Mouse (Mus musculus): ENCODE results near the gene Cp. TPM values are rescaled to one million over a fixed set of nuclear protein-coding genes. Genes with fewer than 3 reads are reported as not detected.
"Not testable (repeated sequence)": the region's sequence is repeated elsewhere in the genome, so short reads cannot be mapped to it uniquely, and the experiment has no call there.

Cp gene
- 7.4 and 7.6 TPM in 2 replicates for polyA plus RNA-seq (2012; rRNA removed)

DNA sequence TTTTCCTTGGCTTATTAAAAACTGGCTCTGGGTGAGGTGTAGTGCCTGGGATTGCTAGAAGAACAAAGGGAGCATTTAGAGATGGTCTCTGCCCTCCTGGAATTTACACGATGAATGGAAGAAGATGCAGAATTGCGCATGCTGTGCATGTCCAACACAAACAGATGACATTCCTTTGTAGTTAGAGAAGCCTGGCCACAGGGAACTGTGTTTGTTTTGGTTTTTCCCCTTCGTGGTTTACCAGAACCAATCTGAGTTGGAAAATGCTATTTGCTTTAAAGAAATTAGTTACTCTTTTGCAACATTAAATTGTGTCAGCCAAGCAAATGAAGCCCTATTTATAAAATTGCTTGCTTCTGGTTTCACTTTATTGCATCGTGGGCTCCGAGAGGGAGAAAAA lies at the start of gene Cp:
Cp (plus strand) TSS at position 170 of the 400 bp plus-strand sequence.
- Histone ChIP-seq H3K4me1 (ENCODE audit: control insufficient read depth, insufficient read depth, low read length) (no peaks in the 10 kb centered on the region), H3K27ac (ENCODE audit: insufficient read depth, low read length) (no peak within 1 kb of the TSS), H3K4me3 (ENCODE audit: insufficient read depth, low read length) (no peak within 1 kb of the TSS)
- TF ChIP-seq POLR2A (IDR thresholded peaks at IDR 0.05; ENCODE audit: extremely low read depth, insufficient read depth, low read length) (no peak), CTCF (IDR thresholded peaks at IDR 0.05; ENCODE audit: extremely low read depth, insufficient read depth, low read length) (no peak)

DNA sequence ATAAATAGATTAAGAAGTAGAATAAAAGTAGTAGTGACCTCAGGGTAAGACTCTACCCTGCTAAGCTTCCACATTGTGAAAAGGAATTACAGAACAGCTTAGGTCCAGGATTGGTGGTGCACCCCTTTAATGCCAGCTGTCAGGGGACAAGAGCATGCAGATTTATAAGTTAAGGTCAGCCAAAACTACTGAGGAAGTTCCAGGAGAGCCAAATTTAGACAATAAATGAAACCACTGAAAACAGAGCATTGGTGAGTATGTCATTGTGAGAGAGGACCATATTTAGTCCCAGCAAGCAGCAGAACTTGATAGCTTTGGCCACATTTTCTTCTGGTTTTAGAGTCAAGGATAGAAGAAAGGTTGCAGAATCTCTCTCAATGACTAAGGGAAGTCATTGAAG lies 8.3 kb upstream of the Cp start:
- TF ChIP-seq POLR2A (IDR thresholded peaks at IDR 0.05; ENCODE audit: extremely low read depth, insufficient read depth, low read length) = no peak
- no peak for TF ChIP-seq CTCF (IDR thresholded peaks at IDR 0.05; ENCODE audit: extremely low read depth, insufficient read depth, low read length)
- Histone ChIP-seq H3K4me1 (ENCODE audit: control insufficient read depth, insufficient read depth, low read length) (no peaks in the 10 kb centered on the region), H3K4me3 (ENCODE audit: insufficient read depth, low read length) (no peak overlapping the region), H3K27ac (ENCODE audit: insufficient read depth, low read length) (no peak overlapping the region)

DNA sequence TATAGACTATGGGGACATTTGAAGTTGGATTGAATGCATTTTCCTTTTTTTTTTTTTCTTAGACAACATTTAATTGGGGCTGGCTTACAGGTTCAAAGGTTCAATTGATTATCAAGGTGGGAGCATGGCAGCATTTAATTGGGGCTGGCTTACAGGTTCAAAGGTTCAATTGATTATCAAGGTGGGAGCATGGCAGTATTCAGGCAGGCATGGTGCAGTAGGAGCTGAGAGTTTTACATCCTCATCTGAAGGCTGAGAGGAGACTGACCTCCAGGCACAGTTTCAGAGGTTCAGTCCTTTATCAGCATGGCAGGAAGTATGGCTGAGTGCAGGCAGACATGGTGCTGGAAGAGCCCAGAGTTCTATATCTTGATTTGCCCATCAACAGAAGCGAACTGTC lies 7.5 kb upstream of the Cp start:
- not testable (repeated sequence) for H3K4me3 ChIP-seq (ENCODE audit: insufficient read depth, low read length); H3K4me1 ChIP-seq (ENCODE audit: control insufficient read depth, insufficient read depth, low read length); H3K27ac ChIP-seq (ENCODE audit: insufficient read depth, low read length)

DNA sequence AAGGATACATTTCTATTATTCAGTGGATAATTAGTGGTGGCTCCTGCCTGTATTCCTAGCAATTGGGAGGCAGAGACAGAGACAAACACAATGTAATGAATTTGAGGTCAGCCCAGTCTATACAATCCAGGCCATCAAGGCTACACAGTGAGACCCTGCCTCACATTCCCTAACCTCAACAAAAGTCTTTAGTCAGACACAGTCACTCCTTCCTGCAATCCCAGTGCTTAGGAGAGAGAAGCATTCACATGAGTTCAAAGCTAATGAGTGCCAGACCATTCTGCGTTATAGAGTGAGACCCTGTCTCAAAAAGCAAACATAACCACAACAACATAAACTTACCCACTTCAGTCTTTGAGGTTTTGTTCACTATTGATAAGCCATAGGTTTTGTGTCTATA lies 3.4 kb upstream of the Cp start:
- H3K4me1 ChIP-seq (ENCODE audit: control insufficient read depth, insufficient read depth, low read length) = no peaks in the 10 kb centered on the region
- peak overlapping the region; percentile 94 for H3K27ac ChIP-seq (ENCODE audit: insufficient read depth, low read length)
- no peak for TF ChIP-seq POLR2A (IDR thresholded peaks at IDR 0.05; ENCODE audit: extremely low read depth, insufficient read depth, low read length)
- TF ChIP-seq CTCF (IDR thresholded peaks at IDR 0.05; ENCODE audit: extremely low read depth, insufficient read depth, low read length) = no peak
- no peak overlapping the region for H3K4me3 ChIP-seq (ENCODE audit: insufficient read depth, low read length)

DNA sequence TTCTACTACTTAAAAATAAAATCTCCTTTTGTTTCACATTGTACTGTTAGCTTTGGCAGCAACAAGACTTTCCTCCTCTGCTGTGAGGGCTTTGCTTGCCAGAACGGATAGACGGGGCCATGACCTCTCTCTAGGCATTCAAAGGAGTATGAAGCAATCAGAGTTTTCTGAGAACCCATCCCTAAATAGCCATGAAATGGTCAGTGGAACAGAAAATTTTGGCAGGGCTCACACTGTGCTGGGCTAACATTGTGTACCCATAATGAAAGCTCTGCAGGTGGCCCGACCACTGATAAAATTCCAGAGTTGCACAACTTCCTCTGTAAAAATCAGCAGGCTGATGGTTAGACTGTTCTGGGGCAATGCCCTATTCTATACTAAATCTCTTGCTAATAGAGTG lies 3.0 kb upstream of the Cp start:
- Histone ChIP-seq H3K4me3 (ENCODE audit: insufficient read depth, low read length) (no peak overlapping the region), H3K27ac (ENCODE audit: insufficient read depth, low read length) (no peak overlapping the region), H3K4me1 (ENCODE audit: control insufficient read depth, insufficient read depth, low read length) (no peaks in the 10 kb centered on the region)
- no peak for TF ChIP-seq POLR2A (IDR thresholded peaks at IDR 0.05; ENCODE audit: extremely low read depth, insufficient read depth, low read length)
- TF ChIP-seq CTCF (IDR thresholded peaks at IDR 0.05; ENCODE audit: extremely low read depth, insufficient read depth, low read length) = no peak

DNA sequence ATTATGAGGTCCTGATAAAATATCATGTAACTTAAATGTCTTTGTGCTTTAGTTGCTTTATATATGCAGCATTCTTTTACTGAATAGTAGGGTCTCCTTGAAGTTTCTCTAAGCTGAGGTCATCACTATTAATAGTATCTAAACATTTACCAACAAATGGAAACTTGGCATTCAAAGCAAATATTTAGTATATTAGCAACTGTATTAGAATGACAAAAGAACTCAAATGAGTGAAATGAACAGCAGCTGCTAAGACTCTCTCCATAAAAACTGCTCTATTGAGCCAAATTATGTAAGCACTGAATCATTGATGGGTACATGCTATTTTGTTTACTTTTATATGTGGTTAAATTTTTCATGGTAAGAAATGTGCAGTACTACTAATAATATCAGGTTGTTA lies 1.2 kb downstream of the Cp start:
- Histone ChIP-seq H3K4me1 (ENCODE audit: control insufficient read depth, insufficient read depth, low read length) (no peaks in the 10 kb centered on the region), H3K27ac (ENCODE audit: insufficient read depth, low read length) (no peak overlapping the region), H3K4me3 (ENCODE audit: insufficient read depth, low read length) (no peak overlapping the region)
- TF ChIP-seq CTCF (IDR thresholded peaks at IDR 0.05; ENCODE audit: extremely low read depth, insufficient read depth, low read length) (no peak), POLR2A (IDR thresholded peaks at IDR 0.05; ENCODE audit: extremely low read depth, insufficient read depth, low read length) (no peak)

DNA sequence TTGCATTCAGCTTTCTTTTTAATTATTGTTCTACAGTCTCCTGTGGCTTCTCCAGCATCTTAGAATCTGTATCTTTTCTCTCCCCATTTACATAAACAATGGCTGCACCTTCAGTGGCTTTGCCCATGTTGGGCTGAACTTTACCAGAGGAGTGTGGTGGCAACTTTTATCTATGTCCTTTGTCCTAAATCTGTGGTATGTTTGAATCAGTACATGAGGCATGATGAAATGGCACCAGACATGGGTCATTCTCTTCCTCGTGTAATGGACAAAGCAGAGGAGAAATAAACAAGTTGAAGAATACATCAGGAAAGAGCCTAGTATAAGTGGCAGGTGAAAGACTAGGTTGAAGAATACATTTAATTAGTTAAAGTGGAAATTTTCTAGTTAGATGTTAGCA lies 2.1 kb downstream of the Cp start:
- no peak overlapping the region for H3K4me3 ChIP-seq (ENCODE audit: insufficient read depth, low read length)
- no peak for TF ChIP-seq POLR2A (IDR thresholded peaks at IDR 0.05; ENCODE audit: extremely low read depth, insufficient read depth, low read length)
- TF ChIP-seq CTCF (IDR thresholded peaks at IDR 0.05; ENCODE audit: extremely low read depth, insufficient read depth, low read length) = no peak
- H3K4me1 ChIP-seq (ENCODE audit: control insufficient read depth, insufficient read depth, low read length) = no peaks in the 10 kb centered on the region
- H3K27ac ChIP-seq (ENCODE audit: insufficient read depth, low read length) = no peak overlapping the region

DNA sequence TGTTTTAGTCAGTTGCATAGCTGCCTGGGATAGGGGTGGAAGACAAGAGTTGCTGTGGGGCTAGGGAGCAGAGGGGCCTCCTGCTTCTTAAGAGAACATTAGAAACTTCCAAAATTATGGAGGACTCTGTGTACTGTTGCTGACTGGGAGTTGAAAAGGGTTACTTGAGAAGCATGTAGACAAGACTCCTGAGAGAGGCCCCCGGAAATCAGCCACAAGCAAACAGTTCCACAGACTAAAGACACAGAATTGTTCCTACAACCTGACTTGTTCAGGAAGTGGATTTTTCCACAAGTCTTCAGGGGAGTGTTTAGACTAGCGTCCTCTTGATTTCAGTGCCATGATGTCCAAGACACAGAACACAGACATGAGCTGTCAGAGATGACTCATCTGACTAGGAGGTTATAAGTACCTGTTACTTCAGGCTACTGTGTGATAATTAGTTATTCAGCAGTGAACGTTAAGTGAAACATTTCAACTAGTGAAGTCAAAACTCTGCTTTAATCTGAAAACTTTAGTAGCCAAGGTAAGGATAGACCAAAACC lies 3.8 kb downstream of the Cp start:
- Histone ChIP-seq H3K27ac (ENCODE audit: insufficient read depth, low read length) (no peak overlapping the region; the same call in 1 of the 2 replicates), H3K4me3 (ENCODE audit: insufficient read depth, low read length) (no peak overlapping the region), H3K4me1 (ENCODE audit: control insufficient read depth, insufficient read depth, low read length) (no peaks in the 10 kb centered on the region)
- TF ChIP-seq POLR2A (IDR thresholded peaks at IDR 0.05; ENCODE audit: extremely low read depth, insufficient read depth, low read length) (no peak), CTCF (IDR thresholded peaks at IDR 0.05; ENCODE audit: extremely low read depth, insufficient read depth, low read length) (no peak)

DNA sequence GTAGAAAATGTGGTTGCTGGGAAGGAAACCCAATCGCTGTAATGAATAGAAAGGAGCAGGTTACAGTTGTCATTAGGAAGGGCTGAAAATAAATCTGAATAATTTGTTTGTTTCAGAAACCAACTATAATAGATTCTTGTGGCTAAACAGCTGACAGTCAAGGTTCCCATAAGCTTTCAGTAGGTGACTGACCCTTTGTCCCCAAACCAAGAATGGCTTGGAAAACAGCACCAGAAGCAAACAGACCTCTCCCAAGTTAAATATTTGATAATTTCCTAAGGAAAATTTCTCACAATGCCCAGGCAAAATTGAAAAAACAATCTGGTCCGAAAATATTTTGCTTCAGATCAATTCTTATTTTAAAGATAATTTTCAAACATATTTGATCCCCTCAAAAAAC lies 4.5 kb downstream of the Cp start:
- H3K27ac ChIP-seq (ENCODE audit: insufficient read depth, low read length) = no peak overlapping the region
- no peak overlapping the region for H3K4me3 ChIP-seq (ENCODE audit: insufficient read depth, low read length)
- no peaks in the 10 kb centered on the region for H3K4me1 ChIP-seq (ENCODE audit: control insufficient read depth, insufficient read depth, low read length)
- no peak for TF ChIP-seq CTCF (IDR thresholded peaks at IDR 0.05; ENCODE audit: extremely low read depth, insufficient read depth, low read length)
- no peak for TF ChIP-seq POLR2A (IDR thresholded peaks at IDR 0.05; ENCODE audit: extremely low read depth, insufficient read depth, low read length)

DNA sequence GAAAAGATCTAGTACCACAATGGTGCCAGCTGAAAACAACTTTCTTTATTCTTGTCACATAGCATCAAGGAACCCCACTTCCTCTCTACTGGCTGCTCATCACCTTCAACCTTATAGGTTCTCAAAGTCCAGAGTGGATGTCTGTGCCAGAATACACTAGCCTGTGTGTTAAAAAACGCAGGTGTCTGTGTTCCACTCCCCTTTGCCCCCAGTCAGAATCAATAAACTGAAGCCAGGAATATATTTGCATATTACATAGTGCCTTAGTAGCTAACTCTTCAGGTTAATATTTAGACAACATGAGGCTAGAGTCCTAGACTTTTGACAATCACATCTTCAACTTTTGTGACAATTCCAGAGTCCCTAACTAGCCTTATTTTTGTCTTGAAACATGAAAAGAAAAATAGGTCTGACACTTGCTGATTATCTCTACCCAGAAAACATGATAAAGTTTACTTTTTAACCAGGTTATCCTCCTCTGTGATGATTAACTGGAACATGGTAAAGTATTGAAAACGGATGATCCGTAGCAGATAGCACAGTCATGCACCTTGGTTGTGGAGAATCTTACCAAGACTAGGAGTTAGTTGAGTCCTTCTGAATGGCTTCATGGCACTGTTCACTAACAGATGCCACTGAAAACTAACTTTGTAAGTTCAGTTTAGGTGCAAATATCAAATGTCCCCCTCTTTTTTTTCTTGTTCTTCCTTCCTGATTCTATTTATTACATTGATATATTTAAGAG lies 6.1 kb downstream of the Cp start:
- Histone ChIP-seq H3K4me1 (ENCODE audit: control insufficient read depth, insufficient read depth, low read length) (no peaks in the 10 kb centered on the region), H3K4me3 (ENCODE audit: insufficient read depth, low read length) (no peak overlapping the region), H3K27ac (ENCODE audit: insufficient read depth, low read length) (no peak overlapping the region)
- TF ChIP-seq CTCF (IDR thresholded peaks at IDR 0.05; ENCODE audit: extremely low read depth, insufficient read depth, low read length) = no peak
- TF ChIP-seq POLR2A (IDR thresholded peaks at IDR 0.05; ENCODE audit: extremely low read depth, insufficient read depth, low read length) = no peak
